Mouse (Mus musculus) hindbrain, embryonic 15.5 days (tissue): ENCODE measurements at regions not wholly inside any gene's neighbourhood (a gene's known extent, or its start where the extent isn't known, plus 50 kb on each side); places are given as distances from the start of the nearest gene placed in this dataset.

Experiments used
- ATAC-seq: fragments of 200-750 bp; cut with Nextera tagmentation; 2 replicates; pipeline ENCODE4 v1.8.0; 2017; ENCODE audit warnings: low read depth, moderate number of reproducible peaks, moderate TSS enrichment; ENCODE audit not compliant: low FRiP score
- H3K27ac ChIP-seq: fragments of 300-500 bp; sonication (generic); replicated peaks from 2 replicates; pipeline ENCODE4 v1.5.1; 2015; ENCODE audit warnings: mild to moderate bottlenecking, inconsistent platforms
- H3K27me3 ChIP-seq: fragments of 300-500 bp; sonication (generic); 2 replicates; pipeline ENCODE4 v1.6.1; 2015; ENCODE audit warnings: control low read depth, inconsistent platforms
- H3K36me3 ChIP-seq: fragments of 300-500 bp; sonication (generic); 2 replicates; pipeline ENCODE4 v1.6.1; 2015; ENCODE audit warnings: control low read depth, inconsistent platforms
- H3K4me1 ChIP-seq: fragments of 300-500 bp; sonication (generic); replicated peaks from 2 replicates; pipeline ENCODE4 v1.6.1; 2015; ENCODE audit warnings: control low read depth, inconsistent platforms
- H3K4me2 ChIP-seq: fragments of 300-500 bp; sonication (generic); 2 replicates; pipeline ENCODE4 v1.6.1; 2015; ENCODE audit warnings: moderate library complexity, mild to moderate bottlenecking, inconsistent platforms
- H3K4me3 ChIP-seq: fragments of 300-500 bp; sonication (generic); 2 replicates; pipeline ENCODE4 v1.5.1; 2015; ENCODE audit warnings: mild to moderate bottlenecking, inconsistent platforms
- H3K9ac ChIP-seq: fragments of 300-500 bp; sonication (generic); 2 replicates; pipeline ENCODE4 v1.6.1; 2015; ENCODE audit warnings: inconsistent platforms
- H3K9me3 ChIP-seq: fragments of 300-500 bp; sonication (generic); 2 replicates; pipeline ENCODE4 v1.6.1; 2016; ENCODE audit warnings: control low read depth, inconsistent platforms
- WGBS: fragments of 180-500 bp; shearing (Covaris S2); methylation state at CpG from one replicate; pipeline ENCODE4 v1.1.7; 2015; 5-methylcytosine and 5-hydroxymethylcytosine counted together

DNA sequence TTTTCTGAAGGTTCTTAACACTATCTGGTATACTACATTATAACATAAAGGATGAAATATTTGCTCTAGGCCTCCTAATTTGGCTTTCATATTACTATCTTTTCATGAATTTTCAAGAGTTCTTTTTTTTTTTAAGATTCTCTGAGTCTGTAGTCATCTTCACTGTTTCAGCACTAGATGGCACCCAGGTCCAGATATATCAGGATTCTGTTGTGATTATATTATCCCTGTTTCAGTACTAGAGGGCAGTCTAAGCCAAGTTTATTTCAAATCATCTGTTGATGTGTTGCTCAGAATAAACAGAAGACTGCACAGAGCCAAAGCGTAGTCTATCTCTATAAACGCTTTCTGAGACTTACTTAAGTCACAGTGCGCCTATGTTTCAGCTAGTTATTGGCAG is 1760.2 kb upstream of the Acvr2a start:
- Histone ChIP-seq H3K27me3 (no peaks in the 10 kb centered on the region), H3K4me1 (no peaks in the 10 kb centered on the region), H3K27ac (no peak overlapping the region), H3K9me3 (no peaks in the 10 kb centered on the region), H3K36me3 (no peaks in the 10 kb centered on the region), H3K9ac (no peak overlapping the region), H3K4me3 (no peak overlapping the region), H3K4me2 (no peak overlapping the region)
- no peak for ATAC-seq
- WGBS = 99% methylated on average over 3 of the region's 3 CpGs

DNA sequence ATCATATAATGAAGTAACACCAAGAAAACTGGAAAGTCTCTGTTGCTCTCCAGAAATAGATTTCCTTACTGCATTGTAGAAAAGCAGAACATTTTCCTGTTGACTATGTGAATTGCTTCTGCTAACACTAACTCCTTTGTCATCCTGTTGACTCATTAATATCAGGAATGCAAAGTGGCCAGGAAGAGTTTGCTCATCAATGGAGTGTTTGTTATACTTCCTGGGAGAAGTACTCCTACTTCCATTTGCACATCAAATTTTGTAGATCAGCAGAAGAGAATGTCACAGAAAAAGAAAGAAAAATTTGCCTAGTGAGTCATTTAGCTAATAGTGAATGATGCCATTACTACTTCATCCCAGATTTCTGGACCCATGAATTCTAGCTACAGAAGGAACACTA is 1739.7 kb upstream of the Acvr2a start:
- no peak for ATAC-seq
- no peak overlapping the region for H3K4me3 ChIP-seq
- H3K9ac ChIP-seq = no peak overlapping the region
- H3K9me3 ChIP-seq = no peaks in the 10 kb centered on the region
- H3K4me2 ChIP-seq = no peak overlapping the region
- H3K27me3 ChIP-seq = no peaks in the 10 kb centered on the region
- no peak overlapping the region for H3K27ac ChIP-seq
- no peaks in the 10 kb centered on the region for H3K36me3 ChIP-seq
- no peaks in the 10 kb centered on the region for H3K4me1 ChIP-seq

DNA sequence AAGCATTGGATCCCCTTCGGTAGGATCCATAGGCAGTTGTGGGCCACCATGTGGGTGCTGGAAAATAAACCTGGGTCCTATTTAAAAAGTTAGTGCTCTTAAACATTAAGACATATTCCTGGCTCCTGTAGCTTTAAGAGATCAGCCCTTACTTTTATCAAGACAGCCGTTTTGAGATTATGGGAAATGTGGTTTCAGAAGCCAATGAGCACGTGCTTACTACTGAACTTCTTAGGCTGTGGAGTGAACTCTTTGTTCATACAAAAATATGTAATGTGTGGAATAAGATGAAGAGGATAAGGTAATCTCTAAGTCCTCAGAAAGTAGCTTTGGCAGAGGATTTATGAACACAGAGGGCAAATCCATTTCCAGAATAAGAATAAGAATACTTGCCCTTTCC is 1738.7 kb upstream of the Acvr2a start:
- no peak overlapping the region for H3K4me2 ChIP-seq
- H3K9ac ChIP-seq = no peak overlapping the region
- ATAC-seq = no peak
- no peaks in the 10 kb centered on the region for H3K9me3 ChIP-seq
- WGBS = 89% methylated on average over 3 of the region's 3 CpGs
- H3K4me3 ChIP-seq = no peak overlapping the region
- no peaks in the 10 kb centered on the region for H3K27me3 ChIP-seq
- no peaks in the 10 kb centered on the region for H3K36me3 ChIP-seq
- no peaks in the 10 kb centered on the region for H3K4me1 ChIP-seq
- H3K27ac ChIP-seq = no peak overlapping the region

DNA sequence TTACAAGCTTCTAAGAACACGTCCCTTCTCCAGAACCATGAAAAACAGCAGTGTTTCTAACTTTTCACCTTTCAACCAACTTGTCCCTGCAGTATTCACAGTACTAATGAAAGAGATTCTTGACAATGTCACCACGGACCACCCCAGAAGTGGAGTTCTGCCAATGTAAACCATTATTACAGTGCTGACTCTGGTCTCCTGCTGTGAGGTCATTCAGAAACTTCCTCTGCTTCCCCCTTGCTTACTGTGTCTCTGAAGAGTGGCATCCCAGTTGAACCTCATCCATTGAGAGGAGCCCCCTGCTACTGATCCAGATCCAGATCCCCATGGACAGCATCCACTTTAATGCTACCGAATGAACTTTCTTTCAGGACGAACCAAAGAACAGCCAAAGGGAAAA is 1725.3 kb upstream of the Acvr2a start:
- H3K27ac ChIP-seq = no peak overlapping the region
- no peak overlapping the region for H3K4me3 ChIP-seq
- WGBS = 26% methylated on average over 4 of the region's 4 CpGs
- H3K27me3 ChIP-seq = no peaks in the 10 kb centered on the region
- no peak overlapping the region for H3K9ac ChIP-seq
- no peaks in the 10 kb centered on the region for H3K4me1 ChIP-seq
- no peaks in the 10 kb centered on the region for H3K36me3 ChIP-seq
- no peak overlapping the region for H3K4me2 ChIP-seq
- H3K9me3 ChIP-seq = no peaks in the 10 kb centered on the region
- ATAC-seq = peak; percentile 56; the same call in 1 of the 2 replicates

DNA sequence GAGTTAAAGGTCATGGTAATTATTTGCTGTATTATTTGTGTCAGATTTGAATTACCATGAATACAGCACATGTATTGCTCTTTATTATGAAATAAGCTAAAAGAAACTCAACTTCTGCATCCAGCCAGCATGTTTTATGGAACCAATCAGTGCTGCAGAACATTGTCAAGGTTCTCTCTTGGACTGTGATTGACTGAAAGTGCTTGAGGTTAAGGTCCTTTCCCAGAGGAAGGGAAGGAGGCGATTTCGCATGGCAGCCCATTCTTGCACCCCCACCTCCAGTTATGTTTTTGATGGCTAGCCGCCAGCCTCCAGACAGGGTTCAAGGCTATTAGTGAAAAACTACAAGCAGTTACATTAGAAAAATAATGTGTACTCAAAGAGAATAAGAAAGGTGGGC is 1717.9 kb upstream of the Acvr2a start:
- no peak overlapping the region for H3K9ac ChIP-seq
- no peak overlapping the region for H3K4me3 ChIP-seq
- no peak for ATAC-seq
- no peaks in the 10 kb centered on the region for H3K4me1 ChIP-seq
- no peaks in the 10 kb centered on the region for H3K9me3 ChIP-seq
- H3K27ac ChIP-seq = no peak overlapping the region
- H3K4me2 ChIP-seq = no peak overlapping the region
- 94% methylated on average over 3 of the region's 3 CpGs for WGBS
- no peaks in the 10 kb centered on the region for H3K27me3 ChIP-seq
- H3K36me3 ChIP-seq = no peaks in the 10 kb centered on the region

DNA sequence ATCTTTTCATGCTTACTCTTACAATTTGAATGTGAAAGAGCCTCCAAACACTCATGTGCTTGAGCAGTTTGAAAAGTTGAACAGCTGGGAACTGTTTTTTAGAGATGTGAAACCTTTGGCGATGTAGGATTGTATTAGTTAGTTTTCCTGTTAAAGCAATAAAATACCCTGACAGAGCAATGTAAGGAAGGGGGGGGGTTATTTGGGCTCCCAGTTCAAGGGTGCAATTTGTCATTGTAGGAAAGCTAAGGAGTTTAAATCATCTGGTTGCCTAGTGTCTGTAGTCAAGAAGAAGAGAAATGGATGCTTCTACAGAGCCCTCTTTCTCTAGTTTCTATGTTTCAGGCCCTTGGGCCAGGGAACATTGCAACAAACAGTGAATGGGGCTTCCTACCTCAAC is 1674.5 kb upstream of the Acvr2a start:
- no peak overlapping the region for H3K4me2 ChIP-seq
- no peaks in the 10 kb centered on the region for H3K27me3 ChIP-seq
- WGBS = 72% methylated on average over 1 of the region's 1 CpGs
- H3K4me1 ChIP-seq = no peaks in the 10 kb centered on the region
- no peak overlapping the region for H3K27ac ChIP-seq
- H3K9me3 ChIP-seq = no peaks in the 10 kb centered on the region
- ATAC-seq = no peak
- H3K36me3 ChIP-seq = no peaks in the 10 kb centered on the region
- no peak overlapping the region for H3K9ac ChIP-seq
- H3K4me3 ChIP-seq = no peak overlapping the region

DNA sequence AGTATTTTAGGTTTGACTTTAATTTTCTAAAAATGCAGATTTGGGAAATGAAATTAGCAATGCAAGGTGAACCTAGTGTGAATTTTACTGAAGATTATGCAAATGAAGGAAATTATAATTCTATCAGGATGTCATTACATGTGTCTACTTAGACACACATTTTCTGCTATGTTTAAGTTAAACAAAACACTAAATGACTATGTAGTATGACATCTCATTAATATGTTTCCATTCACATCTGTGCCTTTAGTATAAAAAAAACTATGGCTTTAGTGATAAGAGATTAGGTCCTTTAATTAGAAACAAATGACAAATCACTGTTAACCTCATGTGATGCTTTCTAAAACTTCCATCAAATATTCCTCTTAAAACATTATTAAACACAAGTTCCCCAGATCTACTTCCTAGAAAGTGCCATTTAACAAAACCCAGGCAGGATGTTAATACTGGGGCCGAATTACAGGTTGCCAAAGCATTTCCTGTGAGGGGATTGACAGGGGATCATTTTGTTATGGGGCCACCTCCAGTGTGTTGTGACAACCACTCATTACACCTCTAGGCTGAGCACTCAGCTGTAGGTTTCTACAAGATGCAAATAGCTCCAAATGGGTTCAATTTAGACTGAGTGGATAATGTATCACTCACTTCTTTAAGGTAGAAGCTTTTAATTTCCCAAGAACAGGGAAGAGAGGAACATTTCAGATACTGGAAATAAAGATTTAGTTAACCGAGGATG is 1629.7 kb upstream of the Acvr2a start:
- Histone ChIP-seq H3K9ac (no peak overlapping the region), H3K4me2 (no peak overlapping the region), H3K9me3 (no peaks in the 10 kb centered on the region), H3K4me3 (no peak overlapping the region), H3K27me3 (no peaks in the 10 kb centered on the region), H3K4me1 (no peaks in the 10 kb centered on the region), H3K36me3 (no peaks in the 10 kb centered on the region), H3K27ac (no peak overlapping the region)
- WGBS = 89% methylated on average over 2 of the region's 2 CpGs
- ATAC-seq = no peak
